Mouse (Mus musculus) kidney, postnatal 25 days (tissue): Measurements from ENCODE around the gene Cypt15.
"Not testable (repeated sequence)": the region's sequence is repeated elsewhere in the genome, so short reads cannot be mapped to it uniquely, and the experiment has no call there.

Source experiments
- DNase-seq, 2 experiments: peaks; one replicate each; pipeline ENCODE4 v3.0.0; 2021; ENCODE audit warnings: mixed read lengths in 2 of 2

Gene Cypt15

GRCm38 (mm10) chrX:39345967-39346366 lies at the start of gene Cypt15:
Gene Cypt15 (plus strand): TSS chrX:39346267.
- DNase-seq: not testable (repeated sequence)

- no peak for DNase-seq
These were observed 24.9 kb downstream of the Cypt15 start for GRCm38 (mm10) chrX:39370932-39371331.

GRCm38 (mm10) chrX:39378830-39379229 lies 32.8 kb downstream of the Cypt15 start:
- no peak for DNase-seq

- DNase-seq: no peak
These were observed 37.7 kb downstream of the Cypt15 start for GRCm38 (mm10) chrX:39383806-39384205.
